Mouse (Mus musculus) embryonic facial prominence, embryonic 10.5 days (tissue): ENCODE results near the gene Peli2. TPM values are rescaled to one million over a fixed set of nuclear protein-coding genes. Genes with fewer than 3 reads are reported as not detected.

Experiments used
- DNase-seq: peaks from one replicate; pipeline ENCODE4 v3.0.0-alpha.2; 2017; ENCODE audit warnings: low spot score
- H3K27ac ChIP-seq: fragments of 300-500 bp; sonication (generic); replicated peaks from 2 replicates; pipeline ENCODE4 v1.5.1; 2016; ENCODE audit warnings: mild to moderate bottlenecking
- H3K27me3 ChIP-seq: fragments of 300-500 bp; sonication (generic); replicated peaks from 2 replicates; pipeline ENCODE4 v1.6.1; 2016; ENCODE audit warnings: low read depth, mild to moderate bottlenecking; ENCODE audit not compliant: poor library complexity, severe bottlenecking
- H3K36me3 ChIP-seq: fragments of 300-500 bp; sonication (generic); replicated peaks from 2 replicates; pipeline ENCODE4 v1.6.1; 2016; ENCODE audit warnings: mild to moderate bottlenecking, moderate library complexity
- H3K4me1 ChIP-seq: fragments of 300-500 bp; sonication (generic); 2 replicates; pipeline ENCODE4 v1.6.1; 2016
- H3K4me3 ChIP-seq: fragments of 300-500 bp; sonication (generic); 2 replicates; pipeline ENCODE4 v1.5.1; 2016; ENCODE audit warnings: mild to moderate bottlenecking, moderate library complexity
- H3K9me3 ChIP-seq: fragments of 300-500 bp; sonication (generic); 2 replicates; pipeline ENCODE4 v1.6.1; 2016; ENCODE audit warnings: mild to moderate bottlenecking
- WGBS: fragments of 180-500 bp; shearing (Covaris S2); methylation state at CpG from one replicate; pipeline ENCODE4 v1.1.7; 2016; 5-methylcytosine and 5-hydroxymethylcytosine counted together
- polyA plus RNA-seq: library from polyadenylated mRNA; unstranded; fragments of >200 nt; fragmentation: Nextera tagmentation; extraction: Ambion mirVana; gene quantifications from 2 replicates; pipeline ENCODE4 v1.2.1, GENCODE M21; 2016

Peli2 gene
- polyA plus RNA-seq, 1 experiment from 2014 or later: 8.0 TPM

DNA sequence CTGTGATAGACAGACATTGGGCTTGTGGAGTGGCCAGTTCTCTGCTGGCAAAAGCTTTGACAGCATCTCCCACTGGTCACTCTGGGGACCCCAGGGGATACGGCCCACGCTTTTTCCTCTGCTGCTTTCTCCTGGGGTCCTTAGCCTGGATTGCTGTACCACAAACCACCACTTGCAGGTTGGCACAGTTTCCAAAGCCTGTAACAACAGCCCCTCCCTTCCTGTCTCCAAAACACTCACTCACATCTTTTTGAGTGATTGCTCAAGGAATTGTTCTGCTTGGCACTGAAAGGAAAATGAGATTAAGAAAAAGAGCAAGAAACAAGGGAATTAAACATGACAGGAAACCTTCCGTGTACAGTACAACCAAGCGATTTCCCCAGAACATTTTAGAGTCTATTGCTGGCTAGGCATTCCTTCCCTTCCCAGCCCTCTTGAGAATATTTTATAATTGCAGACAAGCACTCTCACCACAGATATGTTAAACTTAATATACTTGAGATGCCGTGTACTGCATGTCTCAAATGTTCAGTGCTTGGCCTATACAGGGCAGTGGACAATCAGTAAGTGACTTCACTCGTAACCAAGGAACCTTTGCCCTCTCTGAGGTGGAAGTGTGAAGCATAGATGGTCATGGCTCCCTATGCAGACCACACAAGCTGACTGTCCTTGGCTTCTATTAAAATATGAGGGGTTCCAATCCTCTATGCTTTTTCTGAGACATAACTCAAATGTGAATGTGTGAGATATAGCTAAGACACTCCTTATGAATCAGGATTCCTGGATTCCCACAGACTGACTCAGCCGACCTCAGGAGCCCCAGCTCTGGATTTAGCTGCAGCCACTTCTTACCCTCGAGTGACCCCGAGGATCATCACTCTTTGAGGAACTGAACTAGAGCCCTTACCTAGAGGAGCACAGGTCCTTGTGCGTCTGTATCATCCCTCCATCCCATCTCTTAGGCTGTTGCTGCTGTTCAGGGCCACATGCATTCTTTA is 169.3 kb downstream of the Peli2 start:
- WGBS: 83% methylated on average over 10 of the region's 10 CpGs
- Histone ChIP-seq H3K27me3 (no peaks in the 10 kb centered on the region), H3K4me1 (no peaks in the 10 kb centered on the region), H3K9me3 (no peaks in the 10 kb centered on the region), H3K27ac (no peak overlapping the region), H3K36me3 (no peaks in the 10 kb centered on the region), H3K4me3 (no peak overlapping the region)
- no peak for DNase-seq

GRCm38 (mm10) chr14:48293498-48293897 is 172.9 kb downstream of the Peli2 start:
- Histone ChIP-seq H3K4me3 (no peak overlapping the region), H3K27ac (no peak overlapping the region), H3K27me3 (no peaks in the 10 kb centered on the region), H3K36me3 (no peaks in the 10 kb centered on the region), H3K9me3 (no peaks in the 10 kb centered on the region), H3K4me1 (0 out of 2 replicates have a peak, but pooled peaks cover 5% of the 10 kb centered on the region)
- WGBS: 89% methylated on average over 7 of the region's 7 CpGs
- no peak for DNase-seq

GRCm38 (mm10) chr14:48295410-48295809 is 174.8 kb downstream of the Peli2 start:
- Histone ChIP-seq H3K27ac (no peak overlapping the region), H3K36me3 (no peaks in the 10 kb centered on the region)
- WGBS: 62% methylated on average over 5 of the region's 5 CpGs

GRCm38 (mm10) chr14:48295815-48296271 is 175.2 kb downstream of the Peli2 start:
- no peak for DNase-seq
- no peaks in the 10 kb centered on the region for H3K27me3 ChIP-seq
- H3K4me1 ChIP-seq: 0 out of 2 replicates have a peak, but pooled peaks cover 5% of the 10 kb centered on the region
- WGBS: 33% methylated on average over 7 of the region's 7 CpGs
- no peaks in the 10 kb centered on the region for H3K9me3 ChIP-seq
- H3K4me3 ChIP-seq: no peak overlapping the region
- H3K27ac ChIP-seq: no peak overlapping the region
- no peaks in the 10 kb centered on the region for H3K36me3 ChIP-seq

More at GRCm38 (mm10) chr14:48295410-48295809, 174.8 kb downstream of the Peli2 start:
- no peaks in the 10 kb centered on the region for H3K9me3 ChIP-seq
- 0 out of 2 replicates have a peak, but pooled peaks cover 5% of the 10 kb centered on the region for H3K4me1 ChIP-seq
- H3K27me3 ChIP-seq: no peaks in the 10 kb centered on the region
- DNase-seq: no peak
- no peak overlapping the region for H3K4me3 ChIP-seq

DNA sequence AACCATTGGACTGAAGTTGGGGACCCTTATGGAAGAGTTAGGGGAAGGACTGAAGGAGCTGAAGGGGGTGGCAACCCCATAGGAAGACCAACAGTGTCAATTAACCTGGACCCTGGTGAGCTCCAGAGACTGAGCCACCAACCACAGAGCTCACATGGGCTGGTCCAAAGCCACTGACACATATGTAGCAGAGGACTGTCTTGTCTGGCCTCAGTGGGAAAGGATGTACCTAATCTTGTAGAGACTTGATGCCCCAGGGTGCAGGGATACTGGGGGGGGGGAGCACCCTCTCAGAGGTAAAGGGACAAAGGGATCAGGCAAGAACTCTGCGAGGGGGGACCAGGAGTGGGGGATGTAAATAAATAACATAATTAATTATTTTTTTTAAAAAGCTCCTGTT is 176.2 kb downstream of the Peli2 start:
- 80% methylated on average over 1 of the region's 1 CpGs for WGBS
- DNase-seq: no peak
- H3K27me3 ChIP-seq: no peaks in the 10 kb centered on the region
- no peak overlapping the region for H3K4me3 ChIP-seq
- H3K36me3 ChIP-seq: no peaks in the 10 kb centered on the region
- H3K9me3 ChIP-seq: no peaks in the 10 kb centered on the region
- H3K4me1 ChIP-seq: 0 out of 2 replicates have a peak, but pooled peaks cover 5% of the 10 kb centered on the region
- H3K27ac ChIP-seq: no peak overlapping the region

- no peak overlapping the region for H3K4me3 ChIP-seq
- H3K27ac ChIP-seq: no peak overlapping the region
- no peaks in the 10 kb centered on the region for H3K9me3 ChIP-seq
- 66% methylated on average over 10 of the region's 10 CpGs for WGBS
- no peaks in the 10 kb centered on the region for H3K27me3 ChIP-seq
- DNase-seq: no peak
- H3K36me3 ChIP-seq: no peaks in the 10 kb centered on the region
- H3K4me1 ChIP-seq: peaks cover 12% of the 10 kb centered on the region
Observed at GRCm38 (mm10) chr14:48302471-48303186, 182.0 kb downstream of the Peli2 start.

- Histone ChIP-seq H3K4me1 (peaks cover 12% of the 10 kb centered on the region), H3K9me3 (0 out of 2 replicates have a peak, but pooled peaks cover 3% of the 10 kb centered on the region), H3K27ac (no peak overlapping the region), H3K27me3 (no peaks in the 10 kb centered on the region), H3K4me3 (no peak overlapping the region), H3K36me3 (no peaks in the 10 kb centered on the region)
- DNase-seq: no peak
- WGBS: 54% methylated on average over 6 of the region's 6 CpGs
Observed at GRCm38 (mm10) chr14:48303235-48303634, 182.6 kb downstream of the Peli2 start.

DNA sequence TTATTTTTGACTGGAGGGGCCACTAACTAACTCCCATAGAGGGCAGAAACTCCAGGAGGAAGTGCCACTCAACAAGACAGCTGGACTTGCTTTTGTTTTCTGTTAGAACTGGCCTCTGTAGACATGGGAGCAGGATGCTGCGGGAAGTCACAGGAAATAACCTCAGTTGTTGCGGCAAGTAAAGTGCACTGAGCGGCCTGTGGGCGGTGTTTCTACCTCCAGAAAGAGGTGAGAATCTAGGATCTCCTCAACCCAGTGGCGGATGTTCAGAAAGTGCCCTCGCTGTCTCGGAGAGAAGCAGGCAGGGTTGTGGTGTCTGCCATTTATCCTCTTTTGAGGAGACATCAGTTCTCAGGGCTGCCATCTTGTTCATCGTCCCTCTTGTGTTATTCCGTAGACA is 183.2 kb downstream of the Peli2 start:
- WGBS: 84% methylated on average over 9 of the region's 9 CpGs
- Histone ChIP-seq H3K4me1 (peaks cover 12% of the 10 kb centered on the region), H3K4me3 (no peak overlapping the region), H3K36me3 (no peaks in the 10 kb centered on the region), H3K27me3 (no peaks in the 10 kb centered on the region), H3K27ac (no peak overlapping the region), H3K9me3 (0 out of 2 replicates have a peak, but pooled peaks cover 3% of the 10 kb centered on the region)
- DNase-seq: no peak

DNA sequence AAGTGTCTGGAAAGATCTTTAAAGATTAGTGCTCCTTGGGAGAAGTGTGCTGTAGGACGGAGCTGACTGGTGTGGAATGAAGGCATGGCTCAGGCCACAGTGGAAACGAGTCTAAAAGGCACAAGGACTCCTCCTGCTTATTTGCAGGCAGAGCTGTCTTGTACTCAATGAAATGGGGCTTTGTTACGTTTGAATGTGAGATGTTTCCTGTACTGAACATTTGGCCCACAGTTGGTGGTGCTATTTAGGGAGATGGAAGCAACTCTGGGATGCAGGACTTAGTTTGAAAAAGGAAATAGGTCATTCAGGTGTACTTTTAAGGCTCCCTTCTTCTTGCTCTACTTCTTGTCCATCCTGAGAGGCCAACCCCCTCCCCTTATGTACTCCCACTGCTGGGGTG is 192.6 kb downstream of the Peli2 start:
- Histone ChIP-seq H3K27me3 (no peaks in the 10 kb centered on the region), H3K9me3 (no peaks in the 10 kb centered on the region), H3K36me3 (no peaks in the 10 kb centered on the region), H3K4me3 (no peak overlapping the region), H3K27ac (no peak overlapping the region), H3K4me1 (no peaks in the 10 kb centered on the region)
- WGBS: 53% methylated on average over 3 of the region's 3 CpGs
- DNase-seq: no peak

- 70% methylated on average over 8 of the region's 8 CpGs for WGBS
- no peaks in the 10 kb centered on the region for H3K27me3 ChIP-seq
- no peaks in the 10 kb centered on the region for H3K36me3 ChIP-seq
- H3K27ac ChIP-seq: no peak overlapping the region
- no peak for DNase-seq
- H3K4me1 ChIP-seq: no peaks in the 10 kb centered on the region
- H3K4me3 ChIP-seq: no peak overlapping the region
- no peaks in the 10 kb centered on the region for H3K9me3 ChIP-seq
Observed at GRCm38 (mm10) chr14:48316396-48316795, 195.8 kb downstream of the Peli2 start.

DNA sequence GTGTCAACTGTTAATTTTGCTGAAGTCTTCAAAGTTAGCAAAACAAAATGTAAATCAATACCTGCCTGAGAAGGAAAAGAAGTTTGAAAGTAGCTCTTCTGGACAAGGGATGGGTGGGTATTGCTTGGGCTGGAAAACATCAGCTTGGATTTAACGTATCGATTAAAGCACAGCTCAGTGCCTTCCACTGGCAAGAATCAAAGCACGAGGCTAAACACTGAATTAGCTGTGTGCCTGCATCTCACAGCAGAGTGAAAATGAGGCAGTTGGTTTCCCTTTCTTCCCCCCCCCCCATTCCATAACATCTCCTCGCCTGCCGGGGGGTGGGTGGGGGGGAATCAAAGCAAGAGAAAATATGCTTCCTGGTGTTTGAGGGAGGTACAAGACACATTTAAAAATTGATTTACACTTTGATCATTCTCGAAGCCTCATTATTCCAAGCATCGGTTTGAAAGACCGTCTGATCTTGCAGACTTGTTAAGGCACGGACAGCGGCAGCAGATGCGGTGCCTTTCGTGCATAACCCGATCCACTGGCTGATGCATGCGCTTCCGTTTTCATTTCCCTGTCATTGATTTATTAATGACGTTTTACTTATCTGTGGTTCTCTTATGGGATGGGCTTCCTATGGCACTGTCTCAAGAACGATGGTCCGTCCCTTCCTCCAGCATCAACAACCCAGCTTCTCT is 203.3 kb downstream of the Peli2 start:
- no peaks in the 10 kb centered on the region for H3K27me3 ChIP-seq
- H3K9me3 ChIP-seq: no peaks in the 10 kb centered on the region
- H3K27ac ChIP-seq: no peak overlapping the region
- no peak overlapping the region for H3K4me3 ChIP-seq
- H3K36me3 ChIP-seq: no peaks in the 10 kb centered on the region
- peaks cover 2% of the 10 kb centered on the region; the same call in 1 of the 2 replicates for H3K4me1 ChIP-seq
- DNase-seq: no peak
- 83% methylated on average over 18 of the region's 18 CpGs for WGBS

DNA sequence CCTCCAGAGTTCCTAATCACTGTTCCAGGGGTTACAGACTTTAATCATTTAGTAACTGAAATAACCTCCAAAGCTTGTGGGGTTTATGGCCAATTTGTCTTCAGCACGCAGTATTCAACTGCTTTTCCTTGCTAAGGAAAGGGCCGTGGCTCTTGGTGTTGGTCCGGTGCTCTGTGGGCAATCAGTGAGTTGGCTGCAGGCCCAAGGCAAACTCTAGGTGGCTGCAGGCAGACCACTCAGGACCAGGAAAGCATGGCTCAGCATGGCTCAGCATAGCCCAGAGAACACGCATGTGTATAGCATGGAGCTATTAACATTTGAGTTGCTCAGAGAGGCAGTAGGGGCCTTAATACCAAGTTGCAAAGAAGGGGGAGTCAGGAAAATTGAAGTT is 203.8 kb downstream of the Peli2 start:
- no peaks in the 10 kb centered on the region for H3K27me3 ChIP-seq
- 94% methylated on average over 4 of the region's 4 CpGs for WGBS
- DNase-seq: no peak
- no peaks in the 10 kb centered on the region for H3K9me3 ChIP-seq
- peaks cover 2% of the 10 kb centered on the region; the same call in 1 of the 2 replicates for H3K4me1 ChIP-seq
- no peak overlapping the region for H3K4me3 ChIP-seq
- no peak overlapping the region for H3K27ac ChIP-seq
- no peaks in the 10 kb centered on the region for H3K36me3 ChIP-seq
